Mouse (Mus musculus) layer of hippocampus, adult 2 months (tissue): ENCODE results near the gene Iqgap3. TPM values are rescaled to one million over a fixed set of nuclear protein-coding genes. Genes with fewer than 3 reads are reported as not detected.

Experiments
- DNase-seq, 2 experiments: peaks; one replicate each; pipeline ENCODE4 v3.0.0; 2022; ENCODE audit warnings: low spot score in 2 of 2
- H3K27ac ChIP-seq: fragments of 200-600 bp; 2 replicates; pipeline ENCODE4 v1.8.1; 2022
- H3K4me3 ChIP-seq: fragments of 200-600 bp; 2 replicates; pipeline ENCODE4 v1.8.1; 2022; ENCODE audit warnings: mild to moderate bottlenecking
- CTCF ChIP-seq: fragments of 200-600 bp; conservative IDR thresholded peaks from 2 replicates; pipeline ENCODE4 v1.8.1; 2022; ENCODE audit warnings: antibody characterized with exemption, mild to moderate bottlenecking, moderate library complexity
- total RNA-seq, 2 experiments: library from RNA; stranded (reverse); gene quantifications; 2 replicates each; pipeline ENCODE4 v1.2.3; 2021

Iqgap3 gene
- total RNA-seq, 2 experiments from 2014 or later = 0.25 to 0.59 TPM

- peak; percentile 81 to 82 for DNase-seq
- Histone ChIP-seq H3K4me3 (peak overlapping the region; percentile 46), H3K27ac (peak overlapping the region; percentile 96)
- peak; percentile 68 for TF ChIP-seq CTCF
Measured at GRCm38 (mm10) chr3:88150061-88150998, 68.6 kb downstream of the Iqgap3 start.

GRCm38 (mm10) chr3:88150999-88151364 is 69.2 kb downstream of the Iqgap3 start:
- TF ChIP-seq CTCF = no peak
- Histone ChIP-seq H3K4me3 (peak overlapping the region; percentile 46), H3K27ac (peak overlapping the region; percentile 96)
- peak in 1 of 2 experiments; percentile 52 for DNase-seq

GRCm38 (mm10) chr3:88152056-88152455 is 70.3 kb downstream of the Iqgap3 start:
- peak overlapping the region; percentile 96 for H3K27ac ChIP-seq
- no peak for TF ChIP-seq CTCF
- H3K4me3 ChIP-seq = peak overlapping the region; percentile 46
- peak; percentile 81 to 92 for DNase-seq

DNA sequence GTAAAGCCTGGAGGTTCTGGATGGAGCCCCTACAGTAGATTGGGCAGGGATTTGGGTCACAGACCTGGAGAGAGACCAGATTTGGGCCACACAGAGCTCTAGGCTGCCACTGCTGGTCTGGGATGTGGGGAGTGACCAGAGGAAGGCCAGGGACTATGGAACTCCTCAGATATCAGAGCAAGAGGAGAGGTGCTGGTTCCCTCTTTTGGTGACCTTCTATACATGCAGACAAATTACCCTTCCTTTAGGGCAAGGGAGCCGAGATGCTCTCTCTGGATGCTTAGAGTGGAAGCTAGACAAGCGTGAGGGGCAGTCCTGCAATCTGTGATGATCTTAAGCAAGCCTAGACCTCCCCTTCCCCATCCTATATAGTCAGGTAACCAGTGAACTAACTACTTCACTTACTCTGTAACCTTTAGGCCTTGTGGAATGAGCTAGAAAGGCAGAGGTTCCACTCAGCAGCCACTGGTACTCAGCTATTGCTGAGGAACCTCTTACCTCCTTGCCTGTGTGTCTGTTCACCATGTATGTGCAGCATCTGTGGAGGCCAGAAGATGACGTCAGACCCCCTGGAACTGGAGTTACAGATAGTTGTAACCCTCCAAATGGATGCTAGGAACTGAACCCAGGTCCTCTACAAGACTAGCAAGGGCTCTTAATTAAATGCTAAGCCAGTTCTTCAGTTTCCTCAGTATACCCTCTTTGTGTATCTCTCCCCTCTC is 71.7 kb downstream of the Iqgap3 start:
- TF ChIP-seq CTCF = no peak
- no peak for DNase-seq
- peak overlapping the region; percentile 96 for H3K27ac ChIP-seq
- no peak overlapping the region for H3K4me3 ChIP-seq

DNA sequence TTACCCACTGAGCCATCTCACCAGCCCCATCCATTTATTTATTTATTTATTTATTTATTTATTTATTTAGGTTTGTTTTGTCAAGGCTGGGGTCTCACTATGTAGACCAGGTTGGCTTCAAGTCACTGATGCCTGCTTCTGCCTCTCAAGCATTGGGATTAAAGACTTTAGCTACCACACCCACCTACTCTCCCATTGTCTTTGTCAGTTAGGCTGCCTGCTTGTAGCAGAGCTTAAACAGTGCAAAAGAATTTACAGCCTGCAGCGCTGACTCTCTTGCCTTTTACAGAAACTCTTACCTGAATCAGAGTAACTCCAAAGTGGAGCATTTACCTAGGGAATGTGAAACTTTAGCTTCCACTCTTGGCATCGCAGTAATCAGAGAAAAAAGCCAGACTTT is 72.5 kb downstream of the Iqgap3 start:
- no peak for TF ChIP-seq CTCF
- H3K4me3 ChIP-seq = no peak overlapping the region
- DNase-seq = no peak
- peak overlapping the region; percentile 63; the same call in 1 of the 2 replicates for H3K27ac ChIP-seq

- TF ChIP-seq CTCF = no peak
- Histone ChIP-seq H3K27ac (peak overlapping the region; percentile 63), H3K4me3 (no peak overlapping the region)
- no peak for DNase-seq
Measured at GRCm38 (mm10) chr3:88156817-88157216, 75.0 kb downstream of the Iqgap3 start.

GRCm38 (mm10) chr3:88157771-88158597 is 76.2 kb downstream of the Iqgap3 start:
- Histone ChIP-seq H3K4me3 (no peak overlapping the region), H3K27ac (peak overlapping the region; percentile 63; the same call in 1 of the 2 replicates)
- TF ChIP-seq CTCF = peak; percentile 80
- DNase-seq = no peak

DNA sequence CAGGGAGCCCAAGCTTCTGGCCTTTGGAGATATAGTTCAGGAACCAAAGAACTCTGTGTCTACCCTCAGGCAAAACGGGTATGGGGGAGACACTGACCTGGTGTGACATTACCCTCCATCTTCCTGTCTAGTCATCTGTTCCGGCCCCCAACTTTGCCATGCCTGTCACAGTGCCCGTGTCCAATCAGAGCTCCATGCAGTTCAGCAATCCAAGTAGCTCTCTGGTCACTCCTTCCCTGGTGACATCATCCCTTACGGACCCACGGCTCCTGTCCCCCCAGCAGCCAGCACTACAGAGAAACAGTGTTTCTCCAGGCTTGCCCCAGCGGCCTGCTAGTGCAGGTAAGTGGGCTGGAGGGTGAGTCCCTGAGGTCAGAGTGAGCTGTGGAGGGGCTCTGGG is 77.2 kb downstream of the Iqgap3 start:
- no peak for TF ChIP-seq CTCF
- Histone ChIP-seq H3K4me3 (no peak overlapping the region), H3K27ac (peak overlapping the region; percentile 46; the same call in 1 of the 2 replicates)
- DNase-seq = no peak

DNA sequence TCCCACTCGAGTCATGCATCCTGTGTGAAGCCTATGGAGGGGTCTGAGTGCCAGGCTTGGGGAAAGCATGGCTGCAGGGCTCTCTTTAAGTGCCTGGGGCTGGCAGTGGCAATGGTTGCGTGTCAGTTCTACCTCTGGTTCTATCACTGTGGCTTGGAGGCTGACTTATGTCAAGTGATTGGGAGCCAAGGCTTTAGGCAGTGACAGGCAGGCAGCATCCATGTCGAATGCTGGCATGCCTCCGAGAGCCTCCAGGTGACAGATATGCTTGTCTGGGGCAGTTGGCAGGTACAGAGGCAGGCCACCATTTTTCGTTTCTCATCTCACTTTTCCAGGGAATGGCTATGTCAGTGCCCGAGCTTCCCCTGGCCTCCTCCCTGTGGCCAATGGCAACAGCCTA is 79.1 kb downstream of the Iqgap3 start:
- Histone ChIP-seq H3K27ac (peak overlapping the region; percentile 88), H3K4me3 (no peak overlapping the region)
- no peak for DNase-seq
- TF ChIP-seq CTCF = no peak

- no peak for TF ChIP-seq CTCF
- peak overlapping the region; percentile 88 for H3K27ac ChIP-seq
- DNase-seq = peak; percentile 68 to 82
- no peak overlapping the region for H3K4me3 ChIP-seq
Measured at GRCm38 (mm10) chr3:88162259-88162658, 80.5 kb downstream of the Iqgap3 start.

DNA sequence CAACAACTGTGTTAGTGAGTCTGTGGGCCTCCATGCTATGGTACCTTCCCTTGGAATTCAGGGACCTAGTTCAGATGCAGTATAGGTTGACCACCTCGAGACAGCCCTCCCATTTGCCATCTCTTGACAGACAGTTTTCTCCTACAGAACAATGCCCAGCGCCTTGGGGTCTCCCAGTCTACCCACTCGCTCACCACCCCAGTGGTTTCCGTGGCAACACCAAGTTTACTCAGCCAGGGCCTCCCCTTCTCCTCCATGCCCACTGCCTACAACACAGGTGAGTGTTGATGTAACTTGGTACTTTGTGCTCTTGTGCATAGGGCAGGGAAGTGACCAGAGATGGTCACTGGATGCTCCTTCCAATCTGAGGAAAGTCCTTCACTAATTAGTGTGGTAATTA is 81.0 kb downstream of the Iqgap3 start:
- no peak for TF ChIP-seq CTCF
- Histone ChIP-seq H3K4me3 (no peak overlapping the region), H3K27ac (peak overlapping the region; percentile 88)
- no peak for DNase-seq

DNA sequence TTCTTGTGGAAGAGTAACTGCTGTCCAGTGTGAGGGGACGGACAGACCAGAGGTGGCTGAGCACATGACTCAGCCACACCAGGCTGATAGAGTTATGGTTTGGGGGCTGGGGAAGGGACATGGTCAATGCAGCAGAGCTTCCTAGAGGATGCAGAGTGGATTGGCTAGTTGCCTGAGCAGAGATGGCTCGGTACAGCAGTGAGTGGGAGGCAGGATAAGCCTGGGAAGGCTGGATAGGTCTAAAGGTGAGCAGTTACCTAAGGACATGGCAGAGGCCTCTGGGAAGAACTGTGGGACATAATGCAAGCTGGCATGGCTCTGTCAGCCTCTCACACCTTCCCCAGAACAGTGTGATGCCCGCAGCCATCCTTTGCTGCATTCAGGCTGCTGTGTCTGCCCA is 82.1 kb downstream of the Iqgap3 start:
- no peak overlapping the region for H3K4me3 ChIP-seq
- TF ChIP-seq CTCF = no peak
- DNase-seq = no peak
- peak overlapping the region; percentile 88 for H3K27ac ChIP-seq
